Mouse (Mus musculus) adrenal gland (tissue): ENCODE measurements around the gene Scin.

ENCODE experiments used
- intact Hi-C: fragments of 180-260 bp; cut with DNase I; formaldehyde crosslinking; loops from one replicate; pipeline ENCODE4 v1.15.1; 2025

Scin gene

DNA sequence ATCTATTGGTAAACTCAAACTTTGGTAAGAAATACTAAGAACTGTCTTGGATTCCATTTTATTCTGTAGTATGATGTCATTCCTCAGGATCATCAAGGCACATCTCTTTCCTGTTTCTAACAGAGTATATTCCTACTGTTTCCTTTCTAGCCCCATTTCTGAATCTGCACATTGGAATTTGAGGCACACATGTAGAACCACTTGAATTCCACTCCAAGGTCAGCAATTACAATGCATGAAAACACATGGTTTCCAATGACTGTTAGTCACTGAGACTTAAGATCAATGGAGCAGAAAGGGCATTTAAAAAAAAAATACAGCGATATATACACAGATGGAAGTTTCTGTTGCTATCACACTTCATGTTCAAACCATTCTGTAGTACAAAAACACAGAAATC is 24.8 kb downstream of the Scin start:
- intact Hi-C loops, result no loop called here

DNA sequence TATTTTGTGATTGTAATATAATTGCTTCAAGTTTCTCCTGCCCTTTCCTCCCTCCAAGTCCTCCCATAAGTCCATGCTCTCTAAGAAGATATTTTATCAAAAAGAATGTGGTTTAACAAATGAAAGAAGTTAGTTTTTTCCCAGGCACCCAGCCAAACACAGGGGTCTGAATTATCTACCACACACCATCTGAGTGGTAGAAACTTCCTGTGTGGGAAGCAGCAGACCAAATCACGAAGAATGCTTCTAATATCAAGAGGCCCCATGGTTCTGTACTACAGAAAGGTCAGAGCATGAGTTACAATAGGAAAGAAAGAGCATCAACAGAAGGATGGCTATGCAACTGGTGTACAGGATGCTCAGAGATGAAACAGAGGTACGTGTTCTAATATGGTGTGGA is 25.9 kb downstream of the Scin start:
- intact Hi-C loops, result no loop called here

DNA sequence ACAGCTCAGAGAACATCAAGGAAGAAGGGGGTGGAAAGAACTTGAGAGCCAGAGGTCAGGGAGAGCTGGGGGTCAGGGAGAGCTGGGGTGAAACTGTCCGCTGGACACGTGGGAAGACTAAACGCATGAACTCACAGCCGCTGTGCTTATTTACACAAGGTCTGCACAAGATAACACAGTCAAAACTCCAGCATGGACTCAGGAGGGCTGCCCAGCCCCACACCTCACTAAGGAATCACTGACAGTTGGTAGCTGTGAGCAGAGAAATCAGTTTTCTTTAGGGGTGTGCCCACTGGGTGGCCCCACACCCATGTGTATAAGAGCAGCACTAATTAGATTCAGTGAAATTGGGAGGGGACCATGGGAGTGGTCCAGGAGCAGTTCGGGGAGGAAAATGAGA is 27.2 kb downstream of the Scin start:
- intact Hi-C loops, result no loop called here

- intact Hi-C loops, result no loop called here
Observed at GRCm38 (mm10) chr12:40104750-40105149, 29.3 kb downstream of the Scin start.

- intact Hi-C loops, result no loop called here
Observed at GRCm38 (mm10) chr12:40102359-40102758, 31.7 kb downstream of the Scin start.

DNA sequence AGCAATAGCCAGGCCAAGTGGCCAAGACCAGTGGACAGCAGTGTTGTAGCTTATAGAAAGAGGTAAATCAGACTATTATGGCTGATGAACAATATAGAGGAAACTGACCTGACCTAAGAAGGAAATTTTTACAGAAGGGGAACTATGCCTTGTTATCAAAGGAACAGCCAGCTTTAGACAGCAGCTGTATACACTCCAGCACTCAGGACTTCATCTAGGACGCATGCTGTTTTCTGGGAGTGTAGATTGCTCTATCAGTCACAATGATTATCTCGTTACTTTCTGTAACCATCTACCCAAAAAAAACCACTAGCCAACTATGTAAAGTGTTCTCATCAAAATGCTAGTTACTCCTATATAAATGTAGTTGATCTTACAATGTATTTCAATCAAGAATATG is 34.6 kb downstream of the Scin start:
- intact Hi-C loops, result no loop called here

- intact Hi-C loops, result no loop called here
Observed at GRCm38 (mm10) chr12:40097449-40097848, 36.6 kb downstream of the Scin start.

DNA sequence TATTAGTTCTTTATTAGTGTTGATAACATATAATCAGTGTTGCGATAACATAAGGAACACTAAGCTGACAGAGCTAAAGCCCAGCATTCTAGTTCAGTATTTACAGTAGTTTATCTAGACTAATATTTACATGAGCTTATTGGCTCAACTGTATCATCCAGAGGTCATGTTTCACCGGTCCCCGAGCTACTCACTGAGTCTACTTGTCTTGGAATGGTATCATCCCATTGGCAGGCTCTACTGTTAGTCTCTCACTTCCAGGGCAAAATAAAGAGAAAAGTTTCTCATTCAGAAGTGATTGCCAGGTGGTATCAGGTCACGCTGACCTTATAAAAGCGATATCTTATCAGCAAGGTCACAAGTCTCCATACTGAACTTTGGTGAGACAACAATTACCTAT is 37.0 kb downstream of the Scin start:
- intact Hi-C loops, result no loop called here

- intact Hi-C loops, result no loop called here
Observed at GRCm38 (mm10) chr12:40096453-40096852, 37.6 kb downstream of the Scin start.

- intact Hi-C loops, result no loop called here
Observed at GRCm38 (mm10) chr12:40090017-40090416, 44.0 kb downstream of the Scin start.

DNA sequence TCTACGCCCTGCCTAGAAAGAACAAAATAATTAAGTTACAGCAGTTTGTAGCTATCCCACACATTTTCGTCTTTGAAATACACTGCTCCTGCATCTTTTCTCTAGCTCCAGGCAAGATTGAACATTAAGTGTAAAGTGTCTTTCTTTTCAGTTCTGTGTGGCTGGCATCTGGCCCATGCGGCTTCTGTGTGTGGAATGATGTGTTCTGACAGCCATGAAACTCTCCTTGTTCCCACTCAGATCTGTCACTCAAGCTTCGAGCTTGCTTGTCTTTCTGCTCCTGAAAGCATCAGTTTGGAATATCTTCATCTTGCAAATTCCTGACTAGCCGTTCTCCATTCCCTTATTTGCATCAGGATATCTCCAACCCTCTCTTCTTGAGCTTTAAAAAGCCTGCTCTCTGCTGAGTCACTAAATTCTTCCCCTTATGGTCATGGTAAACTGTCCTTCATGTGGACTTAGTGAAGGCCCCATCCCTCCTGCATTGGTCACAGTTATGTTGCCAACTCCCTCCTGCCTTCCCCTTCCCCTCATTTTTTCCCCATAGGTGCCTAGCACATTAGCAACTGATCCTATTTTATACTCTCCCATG is 48.2 kb downstream of the Scin start:
- intact Hi-C loops, result no loop called here

DNA sequence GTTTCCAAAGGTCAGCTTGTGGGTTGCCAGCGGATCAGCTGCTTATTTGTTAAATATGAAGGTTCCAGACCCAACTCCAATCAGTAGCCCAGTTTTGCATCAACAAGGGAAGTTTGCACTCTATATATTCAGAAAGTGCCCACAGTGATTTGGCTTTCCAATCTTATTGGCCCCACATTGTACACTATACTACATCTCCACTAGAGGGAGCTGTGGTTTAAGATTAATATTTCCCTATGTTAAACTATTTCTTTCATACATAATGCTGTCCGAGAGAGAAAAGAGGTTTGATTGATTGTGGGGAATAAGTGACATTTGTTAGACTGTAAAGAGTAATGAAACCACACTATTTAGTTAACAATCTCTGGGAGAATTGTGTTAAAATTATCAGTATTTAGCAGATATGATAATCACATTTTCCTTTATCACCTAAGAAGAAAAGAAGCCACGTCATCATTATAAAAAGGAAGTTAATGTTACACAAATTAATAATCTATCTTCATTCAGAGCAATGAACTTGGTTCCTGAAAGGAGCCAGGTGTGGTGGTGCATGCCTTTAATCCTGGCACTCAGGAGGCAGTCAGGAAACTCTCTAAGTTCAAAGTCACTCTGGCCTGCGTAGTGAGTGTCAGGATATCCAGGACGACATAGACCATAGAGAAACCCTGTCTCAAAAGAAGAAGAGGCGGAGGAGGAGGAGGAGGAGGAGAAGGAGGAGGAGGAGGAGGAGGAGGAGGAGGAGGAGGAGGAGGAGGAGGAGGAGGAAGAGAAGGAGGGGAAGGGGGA is 51.4 kb downstream of the Scin start:
- intact Hi-C loops, result loop anchor here (1.0 kb wide), 1 partner anchor 82 kb away; no protein-coding TSS in a partner anchor

DNA sequence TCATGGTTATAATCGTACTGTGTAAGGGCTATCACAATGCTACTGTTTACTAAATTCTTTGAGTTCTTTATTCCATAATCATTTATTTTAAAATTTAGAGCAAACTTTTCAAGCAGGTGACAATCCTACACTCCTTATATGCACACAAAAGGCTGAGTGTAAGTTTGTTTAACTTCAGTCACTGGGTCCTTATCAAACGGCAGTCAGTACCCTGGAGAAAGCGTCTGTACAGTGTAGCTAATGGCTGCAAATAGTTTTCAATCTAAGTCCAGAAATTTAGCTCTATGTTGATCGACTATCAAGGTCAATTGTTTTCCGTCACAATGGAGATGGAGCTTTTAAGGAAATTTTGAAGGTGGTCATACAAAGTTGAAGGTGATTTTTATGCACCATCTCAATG is 52.0 kb downstream of the Scin start:
- intact Hi-C loops, result loop anchor here (1.0 kb wide), 1 partner anchor 82 kb away; no protein-coding TSS in a partner anchor

- intact Hi-C loops, result loop anchor here (2.0 kb wide), 1 partner anchor 563 kb away; no protein-coding TSS in a partner anchor
Observed at GRCm38 (mm10) chr12:40073660-40074059, 60.4 kb downstream of the Scin start.

DNA sequence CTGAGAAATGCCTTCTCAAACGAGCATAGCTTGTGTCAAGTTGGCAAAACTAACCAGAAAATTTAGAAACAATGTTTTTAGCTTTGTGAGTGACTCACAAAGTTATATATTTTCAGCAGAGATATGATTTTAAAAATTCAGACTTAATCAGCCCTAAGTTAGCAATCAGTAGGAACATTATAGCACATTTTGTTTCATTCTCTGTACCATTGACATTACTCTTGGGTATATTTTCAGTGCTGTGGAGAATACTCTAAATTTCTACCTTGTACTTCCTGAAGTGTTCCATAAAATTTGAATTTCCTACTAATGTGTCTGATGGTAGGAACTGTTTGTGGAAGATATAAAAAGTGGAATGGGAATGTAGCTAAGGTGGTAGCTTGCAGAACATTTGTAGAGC is 87.0 kb downstream of the Scin start:
- intact Hi-C loops, result no loop called here

- intact Hi-C loops, result no loop called here
Observed at GRCm38 (mm10) chr12:40043816-40044585, 90.0 kb downstream of the Scin start.

- intact Hi-C loops, result loop anchor here (1.0 to 2.0 kb wide), 2 partner anchors 375 to 530 kb away; no protein-coding TSS in a partner anchor
Observed at GRCm38 (mm10) chr12:40040067-40040466, 94.0 kb downstream of the Scin start.

DNA sequence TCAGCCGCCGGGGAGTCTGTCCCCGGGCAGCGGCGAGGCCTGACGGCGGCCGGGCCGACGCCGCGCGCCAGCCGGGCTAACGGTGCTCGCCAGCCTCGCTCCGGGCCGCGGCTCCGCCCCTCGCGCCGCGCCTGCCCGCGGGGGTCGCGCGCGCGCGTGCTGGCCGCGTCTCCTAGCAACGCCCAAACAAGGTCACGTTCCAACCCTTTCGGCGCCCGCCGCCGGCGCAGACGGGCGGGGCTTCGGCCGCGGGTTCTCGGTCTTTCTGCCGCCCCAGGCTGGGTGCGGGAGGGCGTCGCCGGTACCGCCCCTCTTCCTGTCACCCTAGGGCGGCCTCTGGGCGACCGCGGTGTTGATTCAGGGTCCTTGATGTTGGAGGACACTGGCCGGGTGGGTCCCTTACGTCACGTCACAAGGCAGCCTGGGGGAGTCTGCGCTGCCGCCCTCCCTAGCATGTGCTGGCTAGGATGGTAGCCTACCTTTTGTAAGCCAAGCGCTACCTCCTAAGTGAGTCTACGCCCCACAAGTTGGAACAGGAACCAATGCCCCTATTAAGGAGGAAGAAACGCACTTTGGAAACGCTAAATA is 96.1 kb downstream of the Scin start, which contains the start of gene Arl4a:
Gene Arl4a, minus strand, starts transcription at position 150 of the 588 bp plus-strand sequence.
- intact Hi-C loops, result loop anchor here (10.0 kb wide), 2 partner anchors 203 to 273 kb away; no protein-coding TSS in a partner anchor

GRCm38 (mm10) chr12:40037226-40037813 is 96.7 kb downstream of the Scin start:
- intact Hi-C loops, result loop anchor here (10.0 kb wide), 2 partner anchors 203 to 273 kb away; no protein-coding TSS in a partner anchor

- intact Hi-C loops, result loop anchor here (10.0 kb wide), 2 partner anchors 202 to 272 kb away; no protein-coding TSS in a partner anchor
Observed at GRCm38 (mm10) chr12:40036666-40037065, 97.4 kb downstream of the Scin start.

- intact Hi-C loops, result loop anchor here (10.0 kb wide), 2 partner anchors 201 to 271 kb away; no protein-coding TSS in a partner anchor
Observed at GRCm38 (mm10) chr12:40035506-40035905, 98.5 kb downstream of the Scin start.
